Mouse (Mus musculus) brain, embryonic 14.5 days (tissue): ENCODE measurements around the gene Ablim1.

Experiments used
- CTCF ChIP-seq: fragments of 200-500 bp; IDR thresholded peaks from 2 replicates; pipeline ENCODE4 v1.5.1; 2012; ENCODE audit warnings: inconsistent platforms, mild to moderate bottlenecking, moderate library complexity, borderline replicate concordance; ENCODE audit not compliant: insufficient read depth, insufficient read length; ENCODE audit errors: extremely low read depth
- POLR2A ChIP-seq: fragments of 200-500 bp; IDR thresholded peaks from 2 replicates; pipeline ENCODE4 v1.6.1; 2012; ENCODE audit warnings: mild to moderate bottlenecking, inconsistent platforms, borderline replicate concordance; ENCODE audit not compliant: poor library complexity, insufficient read depth, insufficient read length, severe bottlenecking; ENCODE audit errors: extremely low read depth

DNA sequence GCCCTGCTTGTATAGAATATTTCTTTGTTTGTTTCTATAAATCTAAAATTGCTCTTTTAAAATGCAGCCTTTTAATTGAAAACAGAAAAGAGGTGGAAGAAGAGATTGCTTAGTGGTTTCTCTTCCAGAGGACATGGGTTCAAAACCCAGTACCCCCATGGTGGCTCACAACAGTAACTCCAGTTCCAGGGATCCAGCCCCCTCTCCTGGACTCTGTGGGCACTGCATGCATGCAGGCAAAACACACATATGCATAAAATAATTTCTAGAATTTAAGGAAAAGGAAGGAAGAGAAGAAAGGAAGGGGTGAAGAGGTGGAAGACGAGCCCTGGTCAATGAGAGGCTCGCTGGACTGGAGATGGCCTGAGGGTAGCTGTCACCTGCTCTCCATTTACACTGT lies 145.2 kb downstream of the Ablim1 start:
- TF ChIP-seq CTCF = peak; percentile 29; the same call in 1 of the 2 replicates
- no peak for TF ChIP-seq POLR2A
